ENCODE assay signal across 10 mouse cellular contexts in the genomic region with DNA sequence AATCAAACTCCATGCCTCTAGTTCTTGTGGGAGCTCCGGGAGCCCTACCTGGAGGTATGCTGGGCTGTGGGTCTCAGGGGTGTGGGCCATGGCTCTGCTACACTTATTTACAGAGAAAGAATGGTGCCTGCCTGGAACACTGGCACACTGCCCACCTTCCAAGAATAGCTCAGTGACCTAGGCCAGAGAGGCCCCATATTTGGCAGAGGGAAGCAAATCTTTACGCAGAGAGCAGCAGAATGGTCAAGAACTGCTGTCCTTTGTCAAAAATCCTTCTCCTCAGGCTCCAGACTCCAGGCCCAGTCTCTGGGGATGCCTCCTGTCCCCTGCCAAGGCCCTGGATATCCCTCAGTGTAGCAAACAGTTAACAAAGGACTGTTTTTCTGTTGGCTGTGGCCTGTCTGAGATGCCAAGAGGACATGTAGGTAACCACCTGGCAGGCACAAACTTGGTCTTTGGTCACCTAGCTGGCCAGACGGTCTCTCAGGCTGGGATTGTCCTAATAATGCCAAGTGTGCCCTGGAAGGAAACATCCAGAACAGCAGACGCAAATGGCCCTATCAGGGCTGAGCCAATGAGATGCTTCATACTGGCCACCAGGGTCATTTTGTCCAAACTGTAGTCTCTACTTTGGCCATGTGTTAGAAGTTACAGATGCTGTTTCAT. TPM values are rescaled to one million over a fixed set of nuclear protein-coding genes. Genes with fewer than 3 reads are reported as not detected.
A peak's percentile ranks its signal among the peaks of the same experiment; 100 is the strongest.
DNase-seq lines count a peak whose midpoint lies in the region; ATAC-seq and TF ChIP-seq lines count a peak whose summit lies in the region.
"Had no signal": no experiment of that assay in that cellular context is flagged by ENCODE, and none has a peak within 500 bp of the region (broad histone marks: within the 10 kb centered on the region; RNA-seq: fewer than 3 reads in every experiment).

No protein-coding gene starts in this region.

- H3K79me2 ChIP-seq in liver, adult 2 months (ENCODE audit: control insufficient read depth, insufficient read depth, low read length), result no peaks in the 10 kb centered on the region

- H3K27me3 ChIP-seq in liver, adult 2 months (ENCODE audit: control insufficient read depth, insufficient read depth, low read length), result 0 out of 2 replicates have a peak, but pooled peaks cover 3% of the 10 kb centered on the region
- H3K27me3 ChIP-seq in liver, postnatal 0 days (ENCODE audit: insufficient read depth, low read length), result no peaks in the 10 kb centered on the region
- H3K27me3 ChIP-seq in thymus, adult 2 months (ENCODE audit: control insufficient read depth, insufficient read depth, low read length), result no peaks in the 10 kb centered on the region

- H3K36me3 ChIP-seq in liver, adult 2 months (ENCODE audit: control insufficient read depth, insufficient read depth, low read length), result no peaks in the 10 kb centered on the region
- H3K36me3 ChIP-seq in liver, postnatal 0 days (replicated peaks; ENCODE audit: insufficient read depth, low read length), result no peaks in the 10 kb centered on the region
- H3K36me3 ChIP-seq in thymus, adult 2 months (ENCODE audit: control insufficient read depth, insufficient read depth, low read length), result no peaks in the 10 kb centered on the region
- H3K36me3 ChIP-seq: G1E had no signal

- no peak for ATAC-seq in liver, postnatal 0 days

- peak; percentile 18 for DNase-seq in liver, adult 2 months (ENCODE audit: extremely low read depth, low read depth, low spot score)
- no peak for DNase-seq in liver, postnatal 0 days
- peak; percentile 52 for DNase-seq in cerebellum, adult 9-11 months
- DNase-seq in heart, postnatal 10 days, result peak; percentile 83 to 86
- DNase-seq in lung, postnatal 4 days, result peak; percentile 37 to 60
- DNase-seq in thymus, adult 2 months, result no peak
- DNase-seq in ovary, postnatal 10 days (ENCODE audit: low spot score), result no peak
- DNase-seq in layer of hippocampus, postnatal 25 days (ENCODE audit: extremely low spot score in 1 of 2, low spot score in 1 of 2), result no peak

- no peak overlapping the region for H3K27ac ChIP-seq in liver, adult 2 months (replicated peaks; ENCODE audit: insufficient read depth, low read depth, low read length)
- no peak overlapping the region for H3K27ac ChIP-seq in liver, postnatal 0 days (ENCODE audit: low read depth)
- no peak overlapping the region for H3K27ac ChIP-seq in thymus, adult 2 months (ENCODE audit: control insufficient read depth, insufficient read depth, low read length)

- no peak overlapping the region for H3K4me2 ChIP-seq in liver, postnatal 0 days (ENCODE audit: low read depth, low read length)

- no peaks in the 10 kb centered on the region for H3K9me3 ChIP-seq in liver, postnatal 0 days (ENCODE audit: low read length)
- H3K9me3 ChIP-seq: G1E had no signal

- TF ChIP-seq EP300 in liver, postnatal 0 days (IDR thresholded peaks at IDR 0.05; ENCODE audit: low read depth), result no peak

- no peak overlapping the region for H3K9ac ChIP-seq in liver, adult 2 months (ENCODE audit: low read depth, low read length)
- H3K9ac ChIP-seq in liver, postnatal 0 days (replicated peaks), result no peak overlapping the region

- no peak for TF ChIP-seq POLR2A in liver, adult 2 months (IDR thresholded peaks at IDR 0.05; ENCODE audit: extremely low read depth, insufficient read depth, low read length)
- no peak for TF ChIP-seq POLR2A in thymus, adult 2 months (IDR thresholded peaks at IDR 0.05; ENCODE audit: control insufficient read depth, extremely low read depth, insufficient read depth, low read length, poor library complexity)

- H3K4me3 ChIP-seq in liver, adult 2 months (ENCODE audit: insufficient read depth, low read depth, low read length), result no peak overlapping the region
- no peak overlapping the region for H3K4me3 ChIP-seq in liver, postnatal 0 days (ENCODE audit: low read depth, low read length)
- no peak overlapping the region for H3K4me3 ChIP-seq in thymus, adult 2 months (ENCODE audit: control insufficient read depth, insufficient read depth, low read length)

- 39% methylated on average over 4 of the region's 4 CpGs for whole genome bisulfite sequencing in liver, adult 2 months
- WGBS in liver, postnatal 0 days (ENCODE audit: insufficient replicate concordance), result 61% methylated on average over 4 of the region's 4 CpGs
- 89% methylated on average over 4 of the region's 4 CpGs for WGBS in thymus, adult 2 months

- H3K4me1 ChIP-seq in liver, adult 2 months (ENCODE audit: control insufficient read depth, insufficient read depth, low read length), result peaks cover 5% of the 10 kb centered on the region; the same call in 1 of the 2 replicates
- no peaks in the 10 kb centered on the region for H3K4me1 ChIP-seq in liver, postnatal 0 days (ENCODE audit: insufficient read depth)
- H3K4me1 ChIP-seq in thymus, adult 2 months (replicated peaks; ENCODE audit: control insufficient read depth, insufficient read depth, low read length), result no peaks in the 10 kb centered on the region

- intact Hi-C loops in heart, postnatal 10 days (cut with DNase I), result no loop called here

- TF ChIP-seq CTCF in liver, adult 2 months (IDR thresholded peaks at IDR 0.05; ENCODE audit: low read depth, low read length), result no peak
- TF ChIP-seq CTCF in liver, postnatal 0 days (IDR thresholded peaks at IDR 0.05; ENCODE audit: low read depth), result no peak
- no peak for TF ChIP-seq CTCF in thymus, adult 2 months (IDR thresholded peaks at IDR 0.05; ENCODE audit: borderline replicate concordance, control insufficient read depth, extremely low read depth, insufficient read depth, low read length, poor library complexity)

RNA-seq across cellular contexts. Expression of a gene that starts 29.8 kb away (rescaled TPM):
- total RNA-seq in liver, adult 2 months (2014; rRNA removed), result 1.2 and 1.3 TPM in 2 replicates
- polyA plus RNA-seq in liver, adult 2 months (2012; rRNA removed), result 0.29 and 0.54 TPM in 2 replicates
- 0.07 and 0.11 TPM in 2 replicates for polyA plus RNA-seq in liver, postnatal 0 days (2015; fragmentation: Nextera tagmentation; extraction: Ambion mirVana)
- total RNA-seq in heart, postnatal 10 days (2021), result under 1 TPM; 0.65 to 0.67 TPM
- 5.6 and 7.0 TPM in 2 replicates for polyA plus RNA-seq in thymus, adult 2 months (2012; rRNA removed)
- total RNA-seq in layer of hippocampus, postnatal 25 days (2021), result 10 to 100 TPM; 79.9 to 97.7 TPM
- polyA plus RNA-seq: G1E had no signal

RNA-seq across cellular contexts. Expression of a gene that starts 52.1 kb away (rescaled TPM):
- not detected in 2 replicates for total RNA-seq in liver, adult 2 months (2014; rRNA removed)
- polyA plus RNA-seq in liver, adult 2 months (2012; rRNA removed), result not detected in 2 replicates
- not detected in 2 replicates for polyA plus RNA-seq in liver, postnatal 0 days (2015; fragmentation: Nextera tagmentation; extraction: Ambion mirVana)
- not detected for total RNA-seq in heart, postnatal 10 days (2021)
- polyA plus RNA-seq in thymus, adult 2 months (2012; rRNA removed), result not detected in 2 replicates
- total RNA-seq in layer of hippocampus, postnatal 25 days (2021), result not detected
- polyA plus RNA-seq: G1E; liver, embryonic 16.5 days had no signal

Comparison
In these comparisons a context has a peak if more than half of its experiments do, and no peak if none do; other contexts are left out.
1. DNase-seq: peak in liver, adult 2 months (single experiment), cerebellum, adult 9-11 months (single experiment), heart, postnatal 10 days (2 of 2) and lung, postnatal 4 days (2 of 2); none in liver, postnatal 0 days (single experiment), thymus, adult 2 months (single experiment), ovary, postnatal 10 days (single experiment) and layer of hippocampus, postnatal 25 days (0 of 2).
2. RNA of a gene that starts 29.8 kb away (total RNA-seq): 79.9 to 97.7 TPM in layer of hippocampus, postnatal 25 days; 1.2 to 1.3 TPM in liver, adult 2 months and 0.65 to 0.67 TPM in heart, postnatal 10 days; every median in the first group is over 10 times any median in the second.